Mouse (Mus musculus) spleen, adult 2 months (tissue): ENCODE results near the gene Nanos3. TPM values are rescaled to one million over a fixed set of nuclear protein-coding genes. Genes with fewer than 3 reads are reported as not detected.

Experiments used
- DNase-seq, 2 experiments: peaks; one replicate each; pipeline versions ENCODE4 v3.0.0 to v3.0.0-alpha.2; 2012 to 2021; ENCODE audit warnings: low spot score in 2 of 2, low read depth in 1 of 2
- H3K27ac ChIP-seq: fragments of 200-500 bp; 2 replicates; pipeline ENCODE4 v1.5.1; 2012; ENCODE audit warnings: low read length, inconsistent platforms; ENCODE audit not compliant: insufficient read depth
- H3K27me3 ChIP-seq: fragments of 200-500 bp; 2 replicates; pipeline ENCODE4 v1.6.1; 2012; ENCODE audit warnings: mild to moderate bottlenecking, moderate library complexity, low read length, inconsistent platforms; ENCODE audit not compliant: control insufficient read depth, insufficient read depth
- H3K36me3 ChIP-seq: fragments of 200-500 bp; 2 replicates; pipeline ENCODE4 v1.6.1; 2012; ENCODE audit warnings: mild to moderate bottlenecking, low read length, inconsistent platforms; ENCODE audit not compliant: control insufficient read depth, insufficient read depth
- H3K4me1 ChIP-seq: fragments of 200-500 bp; 2 replicates; pipeline ENCODE4 v1.6.1; 2011; ENCODE audit warnings: inconsistent platforms; ENCODE audit not compliant: control insufficient read depth, insufficient read depth, insufficient read length
- H3K4me3 ChIP-seq: fragments of 200-500 bp; 2 replicates; pipeline ENCODE4 v1.5.1; 2011; ENCODE audit warnings: mild to moderate bottlenecking, inconsistent platforms; ENCODE audit not compliant: insufficient read depth, insufficient read length; ENCODE audit errors: extremely low read depth
- CTCF ChIP-seq: fragments of 200-500 bp; IDR thresholded peaks from 2 replicates; pipeline ENCODE4 v1.5.1; 2011; ENCODE audit warnings: mild to moderate bottlenecking, inconsistent platforms; ENCODE audit not compliant: insufficient read depth, insufficient read length, insufficient replicate concordance; ENCODE audit errors: extremely low read depth
- POLR2A ChIP-seq: fragments of 200-500 bp; IDR thresholded peaks from 2 replicates; pipeline ENCODE4 v1.6.1; 2011; ENCODE audit warnings: low read depth, low read length, inconsistent platforms
- WGBS: fragments of 180-500 bp; shearing (Covaris S2); methylation state at CpG from one replicate; pipeline ENCODE4 v1.1.7; 2018; 5-methylcytosine and 5-hydroxymethylcytosine counted together
- polyA plus RNA-seq: library from polyadenylated mRNA; depleted of rRNA; stranded (reverse); fragments of >200 nt; gene quantifications from 2 replicates; pipeline ENCODE4 v1.2.3, GENCODE M21; 2012; rRNA removed

Nanos3 gene
- 1.2 TPM in 1 of 2 replicates, not detected in the other for polyA plus RNA-seq

DNA sequence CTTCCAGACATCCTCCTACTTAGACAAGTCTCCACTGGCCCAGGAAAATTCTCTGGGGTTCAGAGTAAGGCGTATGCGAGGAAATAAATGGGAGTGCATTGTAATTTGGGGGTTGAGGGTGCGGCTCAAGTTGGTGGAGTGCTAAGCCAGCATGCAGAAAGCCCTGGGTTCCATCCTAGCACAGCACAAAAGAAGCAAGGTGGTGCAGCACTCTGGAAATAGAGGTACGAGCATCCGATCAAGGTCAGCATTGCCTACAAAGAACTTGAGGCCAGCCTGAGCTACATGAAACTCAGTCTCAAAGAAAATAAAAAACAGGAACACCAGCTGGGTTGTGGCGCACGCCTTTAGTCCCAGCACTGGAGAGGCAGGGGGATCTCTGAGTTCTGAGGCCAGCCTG is at the start of gene Nanos3:
Nanos3 (minus strand) TSS at position 101 of the 400 bp plus-strand sequence.
- Histone ChIP-seq H3K36me3 (no peaks in the 10 kb centered on the region), H3K4me3 (peak within 1 kb of the TSS; percentile 55; the same call in 1 of the 2 replicates), H3K4me1 (peaks cover 3% of the 10 kb centered on the region), H3K27ac (no peak within 1 kb of the TSS), H3K27me3 (peaks cover 3% of the 10 kb centered on the region; the same call in 1 of the 2 replicates)
- TF ChIP-seq POLR2A, result no peak
- WGBS, result 97% methylated on average over 7 of the region's 7 CpGs
- no peak for DNase-seq

- Histone ChIP-seq H3K4me1 (peaks cover 2% of the 10 kb centered on the region; the same call in 1 of the 2 replicates), H3K27me3 (no peaks in the 10 kb centered on the region), H3K36me3 (peaks cover 10% of the 10 kb centered on the region), H3K27ac (no peak overlapping the region), H3K4me3 (no peak overlapping the region)
- WGBS, result 83% methylated on average over 2 of the region's 2 CpGs
- no peak for DNase-seq
- TF ChIP-seq POLR2A (no peak), CTCF (no peak)
Measured at GRCm38 (mm10) chr8:84233055-84233454, 48.0 kb upstream of the Nanos3 start.

DNA sequence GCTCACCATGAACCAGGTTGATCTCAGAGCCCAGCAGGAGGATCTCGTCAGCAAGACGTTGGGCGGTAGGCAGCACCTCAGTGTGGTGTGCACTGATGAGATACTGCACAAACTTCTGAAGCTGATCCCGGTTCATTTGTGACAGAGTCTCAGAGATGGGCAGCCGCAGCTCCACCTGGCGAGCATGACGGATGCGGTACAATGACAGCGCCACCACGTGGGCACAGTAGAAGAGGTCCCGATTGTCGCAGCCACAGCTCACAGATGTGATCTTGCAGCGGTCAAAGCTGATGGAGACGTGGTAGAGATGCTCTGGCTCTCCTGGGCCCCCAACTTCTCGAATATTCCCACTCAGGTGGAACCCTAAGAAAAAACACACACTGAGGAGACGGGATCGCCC is 45.7 kb upstream of the Nanos3 start:
- Histone ChIP-seq H3K27me3 (no peaks in the 10 kb centered on the region), H3K4me3 (no peak overlapping the region), H3K4me1 (no peaks in the 10 kb centered on the region), H3K36me3 (peaks cover 16% of the 10 kb centered on the region), H3K27ac (no peak overlapping the region)
- WGBS, result 79% methylated on average over 17 of the region's 17 CpGs
- no peak for DNase-seq
- TF ChIP-seq CTCF, result no peak
- no peak for TF ChIP-seq POLR2A

DNA sequence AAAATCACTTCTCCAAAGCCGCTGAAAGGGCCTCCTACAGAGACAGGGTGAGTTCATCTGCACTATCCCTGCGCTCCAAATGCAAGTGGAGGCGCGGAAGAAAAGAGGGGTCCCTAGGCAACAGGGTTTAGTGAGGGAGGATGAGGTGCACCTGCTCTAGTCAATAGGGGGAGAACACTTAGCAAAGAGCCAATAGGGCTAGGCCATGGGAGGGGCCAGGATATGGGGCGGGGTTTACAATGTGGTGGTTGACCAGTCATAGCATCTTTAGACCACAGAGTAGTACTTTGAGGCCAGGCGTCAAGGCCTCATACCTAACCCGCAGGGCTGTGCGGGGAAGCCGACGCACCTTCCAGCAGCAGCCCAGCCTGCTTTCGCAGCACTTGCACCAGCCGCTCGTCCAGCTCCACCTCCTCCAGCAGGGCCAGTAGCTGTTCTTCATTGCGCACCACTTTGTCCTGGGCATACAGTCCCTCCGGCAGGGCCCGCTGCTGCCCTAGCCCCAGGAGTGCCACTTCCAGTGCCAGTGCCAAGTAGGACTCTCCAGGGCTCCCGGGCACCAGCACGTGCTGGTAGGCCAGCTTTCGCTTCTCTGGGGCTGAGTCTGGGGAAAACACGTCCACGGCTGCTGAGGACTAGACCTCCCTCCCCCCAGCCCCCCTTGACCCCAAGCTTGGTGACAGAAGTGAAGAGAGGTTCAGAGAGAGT is 38.5 kb upstream of the Nanos3 start:
- Histone ChIP-seq H3K36me3 (peaks cover 25% of the 10 kb centered on the region), H3K27me3 (no peaks in the 10 kb centered on the region), H3K4me3 (no peak overlapping the region), H3K4me1 (peaks cover 5% of the 10 kb centered on the region; the same call in 1 of the 2 replicates), H3K27ac (no peak overlapping the region)
- no peak for DNase-seq
- 88% methylated on average over 21 of the region's 21 CpGs for WGBS
- TF ChIP-seq POLR2A, result no peak
- no peak for TF ChIP-seq CTCF

- no peak for DNase-seq
- TF ChIP-seq POLR2A (no peak), CTCF (no peak)
- WGBS, result 44% methylated on average over 9 of the region's 9 CpGs
- Histone ChIP-seq H3K27ac (peak overlapping the region; percentile 37), H3K4me1 (peaks cover 5% of the 10 kb centered on the region; the same call in 1 of the 2 replicates), H3K4me3 (no peak overlapping the region), H3K36me3 (peaks cover 25% of the 10 kb centered on the region), H3K27me3 (no peaks in the 10 kb centered on the region)
Measured at GRCm38 (mm10) chr8:84222566-84223165, 37.6 kb upstream of the Nanos3 start.

DNA sequence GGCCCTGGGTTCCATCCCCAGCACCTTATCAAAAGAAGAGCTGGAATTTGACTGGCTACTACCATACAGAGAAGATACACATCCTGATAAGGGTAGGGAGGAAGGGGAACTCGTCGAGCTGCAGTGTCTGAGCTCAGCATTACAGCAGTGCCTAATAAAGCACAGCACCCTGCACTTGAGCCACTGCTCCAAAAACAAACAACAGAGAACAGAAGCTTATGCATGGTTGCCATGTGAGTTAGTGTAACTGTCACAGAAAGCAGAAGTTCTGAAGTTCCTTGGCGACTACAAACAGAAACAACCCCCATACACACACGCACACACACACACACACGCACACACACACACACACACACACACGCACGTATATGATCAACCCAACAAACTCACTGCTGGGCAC is 35.1 kb upstream of the Nanos3 start:
- H3K27ac ChIP-seq, result peak overlapping the region; percentile 13; the same call in 1 of the 2 replicates
- DNase-seq, result no peak
- H3K4me3 ChIP-seq, result no peak overlapping the region
- H3K4me1 ChIP-seq, result peaks cover 5% of the 10 kb centered on the region; the same call in 1 of the 2 replicates
- H3K27me3 ChIP-seq, result no peaks in the 10 kb centered on the region
- whole genome bisulfite sequencing, result 45% methylated on average over 7 of the region's 7 CpGs
- TF ChIP-seq POLR2A (no peak), CTCF (no peak)
- peaks cover 21% of the 10 kb centered on the region for H3K36me3 ChIP-seq

DNA sequence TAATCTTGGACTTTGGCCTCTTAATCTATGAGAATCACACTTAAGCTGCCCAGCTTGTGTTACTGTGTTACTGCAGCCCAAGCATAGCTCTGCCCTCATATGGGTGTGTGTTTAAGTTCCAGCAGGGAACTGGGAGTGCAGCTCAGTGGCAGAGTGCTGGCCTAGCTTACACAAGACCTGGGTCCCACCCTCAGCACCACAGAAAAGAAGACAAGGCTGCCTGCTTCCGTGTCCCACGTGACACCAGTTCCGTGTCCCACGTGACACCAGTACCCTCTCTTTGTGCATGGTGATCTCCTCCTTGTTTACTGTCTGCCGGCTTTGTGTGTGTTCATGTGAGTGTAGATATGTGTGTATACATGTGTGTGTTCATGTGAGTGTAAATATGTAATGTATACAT is 33.1 kb upstream of the Nanos3 start:
- no peaks in the 10 kb centered on the region for H3K27me3 ChIP-seq
- H3K4me1 ChIP-seq, result peaks cover 5% of the 10 kb centered on the region; the same call in 1 of the 2 replicates
- WGBS, result 88% methylated on average over 5 of the region's 5 CpGs
- H3K4me3 ChIP-seq, result no peak overlapping the region
- no peak for DNase-seq
- no peak overlapping the region for H3K27ac ChIP-seq
- TF ChIP-seq POLR2A (no peak), CTCF (no peak)
- peaks cover 16% of the 10 kb centered on the region for H3K36me3 ChIP-seq
